Comparison of ENCODE assay signal across 8 mouse cellular contexts in the genomic region with DNA sequence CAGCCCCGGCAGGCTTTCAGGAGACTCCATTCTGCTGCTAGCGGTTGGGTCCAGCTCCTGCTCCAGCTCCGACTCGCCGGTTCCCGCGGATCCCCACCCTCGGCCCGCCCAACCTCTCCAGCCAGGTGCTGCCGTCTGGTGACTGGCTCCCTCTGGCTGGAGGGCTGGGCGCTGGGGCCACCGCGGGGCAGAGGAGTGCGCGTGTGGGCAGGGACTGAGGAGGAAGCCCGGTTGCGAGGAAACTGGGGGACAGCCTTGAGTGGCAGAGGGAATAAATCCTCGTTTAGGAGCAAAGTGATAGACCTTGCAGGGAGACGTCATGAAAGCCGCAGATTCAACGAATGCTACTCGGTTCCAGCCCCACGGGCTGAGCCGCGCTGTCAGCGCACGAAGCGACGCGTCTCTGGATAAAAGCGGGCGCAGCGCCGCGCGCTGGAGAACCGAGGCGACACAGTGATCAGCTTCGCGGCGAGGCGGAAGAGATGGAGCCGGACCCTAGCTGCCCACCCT. TPM values are rescaled to one million over a fixed set of nuclear protein-coding genes. Genes with fewer than 3 reads are reported as not detected.
DNase-seq lines count a peak whose midpoint lies in the region; ATAC-seq and TF ChIP-seq lines count a peak whose summit lies in the region.

Gene Kcnj6 (minus strand): TSS at position 362 of the 510 bp plus-strand sequence.

- peak; percentile 77 for TF ChIP-seq CTCF in brain, embryonic 14.5 days (IDR thresholded peaks at IDR 0.05; ENCODE audit: borderline replicate concordance, extremely low read depth, insufficient read depth, insufficient read length)

- ATAC-seq in intestine, embryonic 14.5 days (replicated peaks; ENCODE audit: low FRiP score, low TSS enrichment, low read depth): 0 out of 2 replicates have a peak, but pooled peaks have one; percentile 36
- ATAC-seq in megakaryocyte progenitor cell, adult 5-6 weeks (replicated peaks; ENCODE audit: poor library complexity): 0 out of 2 replicates have a peak, but pooled peaks have one; percentile 26
- ATAC-seq in stomach, embryonic 16.5 days (ENCODE audit: insufficient read depth, low FRiP score): no peak

- 2% methylated on average over 43 of the region's 43 CpGs for WGBS in heart, embryonic 10.5 days
- WGBS in forebrain, embryonic 10.5 days: under 1% methylated on average over 43 of the region's 43 CpGs
- under 1% methylated on average over 43 of the region's 43 CpGs for WGBS in intestine, embryonic 14.5 days
- WGBS in stomach, embryonic 16.5 days: 1% methylated on average over 43 of the region's 43 CpGs

- TF ChIP-seq POLR2A in brain, embryonic 14.5 days (IDR thresholded peaks at IDR 0.05; ENCODE audit: borderline replicate concordance, extremely low read depth, insufficient read depth, insufficient read length, poor library complexity, severe bottlenecking): no peak

- peak within 1 kb of the TSS; percentile 43 for H3K4me2 ChIP-seq in intestine, embryonic 14.5 days (ENCODE audit: low read length)
- H3K4me2 ChIP-seq in stomach, embryonic 16.5 days (ENCODE audit: low read depth, low read length): peak within 1 kb of the TSS; percentile 51

- H3K9ac ChIP-seq in intestine, embryonic 14.5 days (ENCODE audit: low read length): no peak within 1 kb of the TSS
- no peak within 1 kb of the TSS for H3K9ac ChIP-seq in stomach, embryonic 16.5 days (ENCODE audit: low read length)

- H3K36me3 ChIP-seq in heart, embryonic 10.5 days: no peaks in the 10 kb centered on the region
- no peaks in the 10 kb centered on the region for H3K36me3 ChIP-seq in forebrain, embryonic 10.5 days (replicated peaks)
- no peaks in the 10 kb centered on the region for H3K36me3 ChIP-seq in intestine, embryonic 14.5 days (ENCODE audit: control insufficient read depth, insufficient read depth, low read length)
- H3K36me3 ChIP-seq in stomach, embryonic 16.5 days (ENCODE audit: control insufficient read depth, insufficient read depth, low read length): no peaks in the 10 kb centered on the region

- H3K27ac ChIP-seq in heart, embryonic 10.5 days: no peak within 1 kb of the TSS
- 0 out of 2 replicates have a peak within 1 kb of the TSS, but pooled peaks have one; percentile 30 for H3K27ac ChIP-seq in forebrain, embryonic 10.5 days
- no peak within 1 kb of the TSS for H3K27ac ChIP-seq in intestine, embryonic 14.5 days (ENCODE audit: low read depth)
- no peak within 1 kb of the TSS for H3K27ac ChIP-seq in stomach, embryonic 16.5 days (ENCODE audit: low read length)

- peak within 1 kb of the TSS; percentile 48 for H3K4me3 ChIP-seq in heart, embryonic 10.5 days
- peak within 1 kb of the TSS; percentile 54 for H3K4me3 ChIP-seq in forebrain, embryonic 10.5 days
- peak within 1 kb of the TSS; percentile 24 for H3K4me3 ChIP-seq in intestine, embryonic 14.5 days (ENCODE audit: low read depth, low read length)
- H3K4me3 ChIP-seq in stomach, embryonic 16.5 days (replicated peaks; ENCODE audit: low read length): peak within 1 kb of the TSS; percentile 30

- no peaks in the 10 kb centered on the region for H3K9me3 ChIP-seq in heart, embryonic 10.5 days
- H3K9me3 ChIP-seq in forebrain, embryonic 10.5 days: no peaks in the 10 kb centered on the region
- no peaks in the 10 kb centered on the region for H3K9me3 ChIP-seq in intestine, embryonic 14.5 days (ENCODE audit: control insufficient read depth, low read length)
- no peaks in the 10 kb centered on the region for H3K9me3 ChIP-seq in stomach, embryonic 16.5 days (replicated peaks; ENCODE audit: control insufficient read depth, low read length)

- peaks cover 9% of the 10 kb centered on the region for H3K4me1 ChIP-seq in heart, embryonic 10.5 days
- H3K4me1 ChIP-seq in forebrain, embryonic 10.5 days: peaks cover 43% of the 10 kb centered on the region
- H3K4me1 ChIP-seq in intestine, embryonic 14.5 days (replicated peaks; ENCODE audit: control insufficient read depth, insufficient read depth, low read length): no peaks in the 10 kb centered on the region
- H3K4me1 ChIP-seq in stomach, embryonic 16.5 days (ENCODE audit: control insufficient read depth, insufficient read depth, low read length): no peaks in the 10 kb centered on the region; the same call in 1 of the 2 replicates

- H3K27me3 ChIP-seq in heart, embryonic 10.5 days (ENCODE audit: insufficient read depth, poor library complexity, severe bottlenecking): peaks cover 46% of the 10 kb centered on the region
- H3K27me3 ChIP-seq in forebrain, embryonic 10.5 days (ENCODE audit: poor library complexity, severe bottlenecking): peaks cover 37% of the 10 kb centered on the region
- H3K27me3 ChIP-seq in intestine, embryonic 14.5 days (replicated peaks; ENCODE audit: control insufficient read depth, insufficient read depth, low read length): peaks cover 38% of the 10 kb centered on the region
- peaks cover 25% of the 10 kb centered on the region for H3K27me3 ChIP-seq in stomach, embryonic 16.5 days (ENCODE audit: control insufficient read depth, insufficient read depth, low read length)

- DNase-seq in heart, embryonic 10.5 days (ENCODE audit: low spot score): no peak
- DNase-seq in heart, adult 8-10 months (ENCODE audit: low spot score): no peak
- DNase-seq in brain, embryonic 14.5 days (ENCODE audit: low read depth): peak; percentile 87
- DNase-seq in forebrain, embryonic 10.5 days (ENCODE audit: extremely low spot score, low spot score): peak; percentile 63
- DNase-seq in intestine, embryonic 14.5 days (ENCODE audit: low spot score): peak; percentile 65
- no peak for DNase-seq in urinary bladder, postnatal 10 days (ENCODE audit: low spot score)

RNA-seq across cellular contexts. Expression of gene Kcnj6, which starts in this region (rescaled TPM):
- 0.20 and 0.23 TPM in 2 replicates for polyA plus RNA-seq in heart, embryonic 10.5 days (2016; fragmentation: Nextera tagmentation; extraction: Ambion mirVana)
- not detected for total RNA-seq in heart, adult 8-10 months (2022)
- 1.7 and 4.0 TPM in 2 replicates for polyA plus RNA-seq in brain, embryonic 14.5 days (2012; rRNA removed)
- 0.22 TPM in 1 of 2 replicates, not detected in the other for polyA plus RNA-seq in forebrain, embryonic 10.5 days (2016; fragmentation: Nextera tagmentation; extraction: Ambion mirVana)
- polyA plus RNA-seq in intestine, embryonic 14.5 days (2014; fragmentation: Nextera tagmentation; extraction: Ambion mirVana): 0.08 and 0.22 TPM in 2 replicates
- not detected in 2 replicates for total RNA-seq in megakaryocyte progenitor cell, adult 5-6 weeks (2015)
- total RNA-seq in megakaryocyte progenitor cell, adult 5-6 weeks (2017): not detected in 2 replicates
- polyA plus RNA-seq in stomach, embryonic 16.5 days (2015; fragmentation: Nextera tagmentation; extraction: Ambion mirVana): 0.10 and 0.19 TPM in 2 replicates

Comparison
In these comparisons a context has a peak if more than half of its experiments do, and no peak if none do; other contexts are left out.
1. Peak in DNase-seq, H3K4me3 ChIP-seq and H3K27ac ChIP-seq in forebrain, embryonic 10.5 days; RNA of the gene not detected or under 1 TPM.
2. Peak in DNase-seq, ATAC-seq, H3K4me3 ChIP-seq and H3K4me2 ChIP-seq in intestine, embryonic 14.5 days; RNA of the gene not detected or under 1 TPM.
3. Peak in ATAC-seq in megakaryocyte progenitor cell, adult 5-6 weeks; RNA of the gene not detected or under 1 TPM.